Comparison of ENCODE assay signal across 8 mouse cellular contexts in genomic region chr12:73964291-73965281, GRCm38 (mm10). TPM values are rescaled to one million over a fixed set of nuclear protein-coding genes. Genes with fewer than 3 reads are reported as not detected.
A peak's percentile ranks its signal among the peaks of the same experiment; 100 is the strongest.
DNase-seq lines count a peak whose midpoint lies in the region; ATAC-seq and TF ChIP-seq lines count a peak whose summit lies in the region.

Gene Snapc1, plus strand, starts transcription at chr12:73964481.

- H3K4me2 ChIP-seq in embryonic facial prominence, embryonic 14.5 days (ENCODE audit: low read depth, low read length) = peak within 1 kb of the TSS; percentile 83
- peak within 1 kb of the TSS; percentile 78 for H3K4me2 ChIP-seq in limb, embryonic 13.5 days (replicated peaks)
- peak within 1 kb of the TSS; percentile 79 for H3K4me2 ChIP-seq in midbrain, embryonic 16.5 days (ENCODE audit: low read length)

- intact Hi-C loops in heart, adult 2 months (cut with DNase I) = loop anchor here (10.0 kb wide), 1 partner anchor 1200 kb away; no protein-coding TSS in a partner anchor

- TF ChIP-seq CTCF in heart, adult 2 months (IDR thresholded peaks at IDR 0.05) = no peak

- H3K36me3 ChIP-seq in embryonic facial prominence, embryonic 14.5 days (ENCODE audit: control insufficient read depth, insufficient read depth, low read length) = peaks cover 22% of the 10 kb centered on the region
- peaks cover 2% of the 10 kb centered on the region for H3K36me3 ChIP-seq in heart, adult 2 months (ENCODE audit: control insufficient read depth, insufficient read depth, low read length)
- H3K36me3 ChIP-seq in limb, embryonic 13.5 days = peaks cover 23% of the 10 kb centered on the region
- H3K36me3 ChIP-seq in midbrain, embryonic 16.5 days (ENCODE audit: control insufficient read depth, insufficient read depth, low read length) = peaks cover 18% of the 10 kb centered on the region

- peaks cover 6% of the 10 kb centered on the region; the same call in 1 of the 2 replicates for H3K4me1 ChIP-seq in embryonic facial prominence, embryonic 14.5 days (ENCODE audit: control insufficient read depth, insufficient read depth, low read length)
- H3K4me1 ChIP-seq in heart, adult 2 months (ENCODE audit: control insufficient read depth, insufficient read depth, low read length) = peaks cover 2% of the 10 kb centered on the region
- peaks cover 8% of the 10 kb centered on the region for H3K4me1 ChIP-seq in limb, embryonic 13.5 days
- peaks cover 15% of the 10 kb centered on the region for H3K4me1 ChIP-seq in midbrain, embryonic 16.5 days (ENCODE audit: control insufficient read depth, insufficient read depth, low read length)

- TF ChIP-seq POLR2A in heart, adult 2 months (IDR thresholded peaks at IDR 0.05; ENCODE audit: insufficient read depth, low read depth, low read length) = peak; percentile 84

- ATAC-seq in embryonic facial prominence, embryonic 14.5 days (ENCODE audit: low read depth) = peak; percentile 99
- ATAC-seq in limb, embryonic 13.5 days (ENCODE audit: low FRiP score, low read depth) = peak; percentile 100
- peak; percentile 99 for ATAC-seq in midbrain, embryonic 16.5 days

- under 1% methylated on average over 60 of the region's 60 CpGs for WGBS in embryonic facial prominence, embryonic 14.5 days
- under 1% methylated on average over 60 of the region's 60 CpGs for WGBS in heart, adult 2 months
- 1% methylated on average over 60 of the region's 60 CpGs for WGBS in limb, embryonic 13.5 days
- 1% methylated on average over 60 of the region's 60 CpGs for WGBS in midbrain, embryonic 16.5 days

- no peaks in the 10 kb centered on the region for H3K27me3 ChIP-seq in embryonic facial prominence, embryonic 14.5 days (replicated peaks; ENCODE audit: control insufficient read depth, insufficient read depth, low read length)
- H3K27me3 ChIP-seq in heart, adult 2 months (ENCODE audit: control insufficient read depth, insufficient read depth, low read length) = no peaks in the 10 kb centered on the region
- no peaks in the 10 kb centered on the region for H3K27me3 ChIP-seq in limb, embryonic 13.5 days
- no peaks in the 10 kb centered on the region for H3K27me3 ChIP-seq in midbrain, embryonic 16.5 days (ENCODE audit: control insufficient read depth, insufficient read depth, low read depth, low read length)

- peak within 1 kb of the TSS; percentile 88 for H3K9ac ChIP-seq in embryonic facial prominence, embryonic 14.5 days (ENCODE audit: low read depth, low read length)
- peak within 1 kb of the TSS; percentile 87 for H3K9ac ChIP-seq in heart, adult 2 months (ENCODE audit: low read depth, low read length)
- H3K9ac ChIP-seq in limb, embryonic 13.5 days = peak within 1 kb of the TSS; percentile 88
- H3K9ac ChIP-seq in midbrain, embryonic 16.5 days (ENCODE audit: low read depth, low read length) = peak within 1 kb of the TSS; percentile 75

- DNase-seq in 3T3-L1 (ENCODE audit: low read depth, low spot score) = peak; percentile 96
- DNase-seq in adrenal gland, postnatal 4 days (ENCODE audit: low spot score in 2 of 2) = peak; percentile 83 to 92
- peak; percentile 98 for DNase-seq in embryonic facial prominence, embryonic 14.5 days (ENCODE audit: low spot score)
- peak; percentile 96 to 98 for DNase-seq in heart, adult 2 months
- peak; percentile 96 to 98 for DNase-seq in kidney, adult 8-10 months
- peak; percentile 89 to 96 for DNase-seq in spleen, postnatal 10 days (ENCODE audit: low spot score in 2 of 2)

- H3K9me3 ChIP-seq in embryonic facial prominence, embryonic 14.5 days (ENCODE audit: control insufficient read depth, low read length) = no peaks in the 10 kb centered on the region
- H3K9me3 ChIP-seq in limb, embryonic 13.5 days = no peaks in the 10 kb centered on the region
- H3K9me3 ChIP-seq in midbrain, embryonic 16.5 days (replicated peaks; ENCODE audit: control insufficient read depth, low read length, poor library complexity, severe bottlenecking) = no peaks in the 10 kb centered on the region

- H3K27ac ChIP-seq in embryonic facial prominence, embryonic 14.5 days (replicated peaks; ENCODE audit: low read depth, low read length) = peak within 1 kb of the TSS; percentile 86
- H3K27ac ChIP-seq in heart, adult 2 months = peak within 1 kb of the TSS; percentile 84
- H3K27ac ChIP-seq in limb, embryonic 13.5 days = peak within 1 kb of the TSS; percentile 70
- H3K27ac ChIP-seq in midbrain, embryonic 16.5 days (ENCODE audit: low read length) = peak within 1 kb of the TSS; percentile 81

- no peaks in the 10 kb centered on the region for H3K79me2 ChIP-seq in heart, adult 2 months (replicated peaks; ENCODE audit: control insufficient read depth, insufficient read depth, low read length)

- H3K4me3 ChIP-seq in embryonic facial prominence, embryonic 14.5 days (ENCODE audit: low read depth, low read length) = peak within 1 kb of the TSS; percentile 90
- peak within 1 kb of the TSS; percentile 90 for H3K4me3 ChIP-seq in heart, adult 2 months
- peak within 1 kb of the TSS; percentile 81 for H3K4me3 ChIP-seq in limb, embryonic 13.5 days
- H3K4me3 ChIP-seq in midbrain, embryonic 16.5 days (ENCODE audit: low read depth, low read length) = peak within 1 kb of the TSS; percentile 56

- TF ChIP-seq EP300 in heart, adult 2 months (IDR thresholded peaks at IDR 0.05; ENCODE audit: insufficient read depth, low read depth, low read length) = no peak

RNA-seq across cellular contexts. Expression of gene Snapc1, which starts in this region (rescaled TPM):
- total RNA-seq in adrenal gland, postnatal 4 days (2021) = 10 to 100 TPM; 17.0 to 18.8 TPM
- polyA plus RNA-seq in embryonic facial prominence, embryonic 14.5 days (2014; fragmentation: Nextera tagmentation; extraction: Ambion mirVana) = 14.7 and 17.8 TPM in 2 replicates
- total RNA-seq in heart, adult 2 months (2021) = 10 to 100 TPM; 10.9 to 12.8 TPM
- 5.0 and 8.6 TPM in 2 replicates for polyA plus RNA-seq in heart, adult 2 months (2012; rRNA removed)
- 23.8 and 23.9 TPM in 2 replicates for polyA plus RNA-seq in limb, embryonic 13.5 days (2015; fragmentation: Nextera tagmentation; extraction: Ambion mirVana)
- 37.0 and 39.4 TPM in 2 replicates for polyA plus RNA-seq in midbrain, embryonic 16.5 days (2015; fragmentation: Nextera tagmentation; extraction: Ambion mirVana)

Comparison
In these comparisons a context has a peak if more than half of its experiments do, and no peak if none do; other contexts are left out.
1. Peak in every context shown above with its lines: DNase-seq, ATAC-seq, H3K4me3 ChIP-seq and H3K27ac ChIP-seq.